Mouse (Mus musculus): Measurements from ENCODE around the gene Rnf126.
"Not testable (repeated sequence)": the region's sequence is repeated elsewhere in the genome, so short reads cannot be mapped to it uniquely, and the experiment has no call there.

Gene Rnf126

DNA sequence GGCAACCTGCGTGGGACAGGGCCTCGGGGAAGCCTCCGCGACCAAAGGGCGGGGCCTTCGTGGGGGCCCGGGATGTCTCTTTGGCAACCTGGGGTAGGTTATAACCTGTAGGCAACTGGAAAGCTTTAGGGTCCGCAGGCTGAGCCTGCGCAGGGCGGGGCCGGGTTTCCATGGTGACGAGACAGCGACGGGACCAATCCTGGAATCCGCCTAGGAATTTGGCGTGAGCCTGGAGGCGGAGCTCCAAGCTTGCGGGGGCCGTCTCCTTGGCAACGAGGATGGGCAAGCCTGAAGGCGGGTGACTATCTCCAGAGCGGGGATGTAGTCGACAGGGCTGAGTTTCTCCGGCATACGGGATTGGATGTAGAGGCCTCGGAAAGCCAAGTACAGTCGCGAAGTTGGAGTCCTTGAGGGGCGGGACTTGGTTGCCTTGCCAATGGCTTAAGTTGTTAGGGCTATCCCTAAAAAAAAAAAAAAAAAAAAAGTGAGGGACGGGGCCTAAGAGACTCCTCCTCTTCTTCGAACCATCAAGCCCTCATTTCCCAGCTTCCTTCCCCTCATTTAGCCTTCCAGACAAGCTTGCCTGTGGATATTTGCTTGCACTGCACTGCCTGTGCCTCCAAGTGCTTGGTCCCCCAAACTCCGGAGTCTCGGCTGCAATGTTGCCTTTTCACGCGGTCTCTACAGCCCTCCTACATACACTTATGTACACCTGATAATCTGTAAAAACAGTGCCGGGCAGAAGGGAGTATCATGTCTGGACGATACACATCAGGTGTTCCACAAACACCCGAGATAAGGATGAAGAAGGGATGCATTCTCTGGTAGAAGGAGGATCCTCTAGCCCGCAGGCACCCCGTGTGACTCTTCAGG, 856 bp upstream of the Rnf126 start:
- in situ Hi-C loops (cut with MboI; ENCODE audit: low sequenced_read_pairs) = no loop called here

DNA sequence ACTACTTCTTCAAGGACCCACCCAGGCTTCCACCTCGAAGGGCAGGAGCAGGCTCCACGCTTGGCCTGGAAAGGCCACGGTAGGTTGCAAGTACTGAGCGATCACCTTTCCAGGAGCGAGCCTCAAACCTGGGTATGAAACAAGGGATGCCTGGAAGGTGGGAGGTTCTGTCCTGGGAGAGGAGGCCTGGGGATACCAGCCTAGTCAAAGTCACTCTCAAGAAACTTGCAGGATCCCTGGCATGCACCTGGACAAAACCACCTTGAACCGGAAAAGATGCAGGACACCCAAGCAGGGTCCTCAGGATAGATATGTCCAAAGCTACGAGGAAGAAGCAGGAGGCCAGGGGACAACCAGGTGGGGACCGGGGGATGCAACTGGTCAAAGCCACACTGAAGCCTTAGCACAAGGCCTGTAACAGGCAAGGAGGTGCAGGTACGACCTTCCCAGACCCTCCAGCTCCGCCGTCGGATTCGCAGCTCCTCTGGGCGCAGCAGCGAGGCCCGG, 698 bp downstream of the Rnf126 start:
- in situ Hi-C loops (cut with MboI; ENCODE audit: low sequenced_read_pairs) = no loop called here

DNA sequence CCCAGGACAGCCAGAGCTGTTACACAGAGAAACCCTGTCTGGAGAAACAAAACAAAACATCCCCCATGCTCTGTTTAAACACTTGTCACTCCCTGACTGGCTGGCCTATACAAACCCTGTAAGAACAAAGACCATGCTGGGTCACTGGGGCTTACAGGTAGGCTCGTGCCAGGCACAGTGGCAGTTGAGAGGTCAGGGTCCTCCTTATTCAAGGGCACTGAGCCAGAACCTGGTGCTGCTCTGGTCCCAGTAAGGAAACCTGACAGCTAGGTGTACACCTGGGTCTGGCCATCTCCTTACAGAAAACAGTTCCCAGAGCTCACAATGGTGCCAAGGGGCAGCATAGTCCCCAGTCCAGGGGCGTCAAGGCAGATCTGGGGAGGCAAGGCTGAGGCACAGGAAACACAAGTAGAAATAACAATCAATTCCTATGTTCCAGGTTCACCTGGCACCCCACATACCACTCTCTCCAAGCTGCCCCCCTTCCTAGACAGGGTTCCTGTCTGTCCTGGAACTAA, 1.5 kb downstream of the Rnf126 start:
- in situ Hi-C loops (cut with MboI; ENCODE audit: low sequenced_read_pairs) = no loop called here

DNA sequence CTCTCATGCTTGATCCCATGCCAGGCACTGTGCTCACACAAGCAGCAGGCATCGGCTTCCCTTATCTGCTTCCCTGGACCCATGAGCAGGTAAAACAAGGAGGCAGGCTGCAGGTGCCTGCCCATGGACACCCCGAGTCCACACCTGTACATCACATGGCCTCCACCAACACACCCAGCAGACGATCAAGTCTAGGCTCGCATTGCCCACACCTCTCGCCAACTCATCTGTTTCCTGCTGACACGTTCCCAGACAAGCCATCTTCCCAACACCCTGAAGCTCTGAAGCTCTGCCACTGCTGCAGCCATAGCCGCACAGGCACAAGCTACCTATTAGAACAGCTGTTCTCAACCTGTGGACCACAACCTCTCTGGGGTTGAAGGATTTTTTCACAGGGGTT, 2.5 kb downstream of the Rnf126 start:
- in situ Hi-C loops (cut with MboI; ENCODE audit: low sequenced_read_pairs) = no loop called here

DNA sequence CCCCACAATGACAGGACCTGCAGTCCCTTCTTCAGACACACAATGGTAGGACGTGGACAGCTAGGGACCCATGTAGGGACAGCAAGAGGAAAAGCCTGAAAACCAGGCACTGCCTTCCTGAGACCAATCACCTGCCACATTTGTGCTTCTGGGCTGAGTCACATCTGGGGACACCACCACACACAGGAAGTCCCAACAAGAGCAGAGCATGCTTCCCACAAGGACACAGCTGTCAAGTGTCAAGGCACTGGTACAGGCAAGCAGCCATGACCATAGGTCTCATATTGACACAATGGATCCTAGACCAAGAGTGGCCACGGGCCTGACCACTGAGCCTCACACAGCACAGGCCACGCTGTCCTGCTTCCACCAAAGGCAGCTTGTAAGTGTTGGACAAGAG, 3.9 kb downstream of the Rnf126 start:
- in situ Hi-C loops (cut with MboI; ENCODE audit: low sequenced_read_pairs) = no loop called here

DNA sequence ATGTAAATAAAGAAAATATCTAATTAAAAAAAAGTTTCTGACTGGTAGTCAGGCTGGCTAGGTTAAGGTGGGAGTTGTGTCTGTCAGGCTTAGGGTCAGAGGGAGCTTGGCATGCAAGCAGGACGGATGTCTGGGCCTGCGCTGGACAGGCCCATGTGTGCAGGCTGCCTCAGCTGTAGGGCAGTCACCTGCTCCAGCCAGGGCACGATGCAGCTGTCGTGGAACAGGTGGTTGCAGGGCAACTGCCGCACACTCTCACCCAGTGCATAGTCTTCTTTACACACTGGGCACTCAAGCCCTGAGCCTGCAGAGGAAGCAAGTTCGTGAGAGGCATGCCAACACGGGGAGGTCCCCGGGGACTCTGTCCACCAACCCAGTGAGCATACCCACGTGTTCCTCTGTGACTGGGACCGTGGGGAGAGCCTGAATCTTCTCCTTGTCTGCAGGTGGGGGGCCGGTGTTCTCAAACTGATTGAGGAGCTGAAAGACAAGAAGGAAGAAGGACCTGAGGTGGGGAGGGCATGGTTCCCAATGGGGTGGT, 6.1 kb downstream of the Rnf126 start:
- in situ Hi-C loops (cut with MboI; ENCODE audit: low sequenced_read_pairs) = no loop called here

DNA sequence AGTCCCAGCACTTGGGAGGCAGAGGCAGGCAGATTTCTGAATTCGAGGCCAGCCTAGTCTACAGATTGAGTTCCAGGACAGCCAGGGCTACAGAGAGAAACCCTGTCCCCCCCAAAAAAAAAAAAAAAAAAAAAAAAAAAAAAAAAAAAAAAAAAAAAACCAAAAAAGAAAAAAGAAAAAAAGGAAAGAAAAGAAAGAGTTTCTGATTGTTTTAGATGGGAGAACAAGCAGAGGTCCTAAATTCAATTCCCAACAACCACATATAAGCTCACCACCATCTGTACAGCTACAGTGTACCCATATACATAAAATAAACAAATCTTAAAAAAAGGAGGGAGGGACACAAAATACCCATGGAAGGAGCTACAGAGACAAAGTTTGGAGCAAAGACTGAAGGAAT, 7.1 kb downstream of the Rnf126 start:
- in situ Hi-C loops (cut with MboI; ENCODE audit: low sequenced_read_pairs) = not testable (repeated sequence)

DNA sequence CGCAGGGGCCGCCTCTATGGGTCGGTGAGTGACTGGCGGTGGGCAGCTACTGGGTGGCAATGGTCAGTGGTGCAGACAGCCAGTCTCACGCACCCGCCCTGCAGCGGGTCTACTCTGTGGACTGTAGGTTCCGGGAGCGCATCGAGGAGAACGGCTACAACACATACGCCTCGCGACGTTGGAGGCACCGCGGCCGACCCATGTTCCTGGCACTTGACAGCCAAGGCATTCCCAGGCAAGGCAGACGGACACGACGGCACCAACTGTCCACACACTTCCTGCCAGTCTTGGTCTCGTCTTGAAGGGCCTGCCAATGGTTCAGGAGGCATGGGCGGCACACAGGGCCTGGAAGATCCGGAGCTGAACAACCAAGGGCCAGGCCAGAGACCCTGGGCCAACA, 10.1 kb downstream of the Rnf126 start:
- in situ Hi-C loops (cut with MboI; ENCODE audit: low sequenced_read_pairs) = no loop called here

DNA sequence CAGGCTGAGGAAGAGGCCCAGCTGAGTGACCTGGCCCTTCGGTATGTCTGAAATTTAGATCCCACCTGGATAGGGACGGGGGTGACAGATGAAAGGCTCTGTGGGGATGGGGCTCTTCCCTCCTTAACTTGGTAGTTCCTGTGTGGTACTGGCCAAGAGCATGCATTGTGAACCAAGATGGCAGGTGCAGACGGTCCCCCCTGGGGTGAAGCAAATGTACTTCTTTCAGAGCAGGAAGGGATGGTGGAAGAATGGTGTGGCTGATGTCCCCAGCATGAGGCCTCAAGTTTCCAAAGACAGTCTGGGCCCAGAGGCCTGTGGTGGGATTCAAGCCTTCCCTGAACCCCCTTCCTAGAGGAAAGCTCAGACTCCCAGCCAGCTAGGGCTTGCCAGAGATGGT, 10.9 kb downstream of the Rnf126 start:
- in situ Hi-C loops (cut with MboI; ENCODE audit: low sequenced_read_pairs) = no loop called here

DNA sequence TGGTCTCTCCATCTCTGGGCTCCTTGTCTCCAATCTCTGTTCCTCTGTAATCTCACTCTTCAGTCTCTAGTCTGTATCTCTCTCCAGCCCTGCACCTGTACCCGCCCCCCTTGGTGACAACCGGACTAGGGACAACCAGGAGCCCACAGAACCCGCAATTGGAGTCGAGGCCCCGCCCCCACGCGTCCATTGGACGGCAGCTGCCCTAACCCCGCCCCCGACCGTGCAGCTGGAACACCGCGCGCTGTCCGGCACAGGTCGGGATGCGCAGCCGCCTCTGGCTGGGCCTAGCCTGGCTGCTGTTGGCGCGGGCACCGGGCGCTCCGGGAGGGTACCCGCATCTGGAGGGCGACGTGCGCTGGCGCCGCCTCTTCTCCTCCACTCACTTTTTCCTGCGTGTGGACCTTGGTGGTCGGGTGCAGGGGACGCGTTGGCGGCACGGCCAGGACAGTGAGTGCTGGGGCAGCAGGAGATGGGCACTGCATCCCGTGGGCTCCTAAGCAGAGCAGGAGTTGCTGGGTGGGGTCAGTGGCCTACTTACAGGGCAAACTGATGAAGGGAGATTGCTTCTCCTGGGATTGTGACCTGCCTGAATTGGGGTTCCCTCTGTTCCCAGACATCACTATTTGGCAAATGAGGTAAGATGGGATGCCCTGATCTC, 11.8 kb downstream of the Rnf126 start, which contains the start of gene Fgf22:
TSS of gene Fgf22 (plus strand) at position 221 of the 661 bp plus-strand sequence.
- in situ Hi-C loops (cut with MboI; ENCODE audit: low sequenced_read_pairs) = no loop called here

DNA sequence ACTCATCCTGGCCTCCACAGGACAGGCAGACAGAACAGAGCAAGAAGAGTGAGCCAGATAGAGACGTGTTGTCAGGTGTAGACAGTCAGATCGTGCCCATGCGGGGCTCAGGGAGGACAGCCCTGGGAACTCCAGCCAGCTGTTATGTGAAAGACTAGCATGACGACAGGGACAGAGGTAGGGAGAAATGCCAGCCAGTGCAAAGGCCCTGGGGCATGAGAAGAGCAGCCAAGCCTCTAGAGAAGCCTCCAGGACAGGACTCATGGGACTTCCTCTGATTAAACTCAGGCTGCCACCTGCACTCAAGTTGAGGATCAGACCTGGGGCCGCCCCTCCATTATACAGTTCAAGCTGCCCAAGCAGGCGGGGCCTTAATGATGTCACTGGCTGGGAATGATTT, 18.3 kb downstream of the Rnf126 start:
- in situ Hi-C loops (cut with MboI; ENCODE audit: low sequenced_read_pairs) = no loop called here

DNA sequence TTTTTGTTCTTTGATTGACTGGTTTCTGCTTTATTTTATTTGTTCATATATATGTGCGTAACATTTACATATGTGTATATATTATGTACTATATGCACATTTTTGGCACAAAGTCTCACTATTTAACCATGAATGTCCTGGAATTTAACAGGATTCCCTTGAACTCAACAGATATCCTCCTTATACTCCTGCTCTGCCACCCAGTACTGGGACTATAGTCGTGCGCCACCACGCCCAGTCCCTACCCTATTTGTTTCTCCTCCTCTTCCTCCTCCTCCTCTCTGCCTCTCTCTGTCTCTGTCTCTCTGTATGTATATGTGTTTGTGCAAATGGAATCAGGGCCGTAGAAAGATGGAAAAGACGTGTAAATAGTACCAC, 20.0 kb downstream of the Rnf126 start:
- in situ Hi-C loops (cut with MboI; ENCODE audit: low sequenced_read_pairs) = no loop called here

DNA sequence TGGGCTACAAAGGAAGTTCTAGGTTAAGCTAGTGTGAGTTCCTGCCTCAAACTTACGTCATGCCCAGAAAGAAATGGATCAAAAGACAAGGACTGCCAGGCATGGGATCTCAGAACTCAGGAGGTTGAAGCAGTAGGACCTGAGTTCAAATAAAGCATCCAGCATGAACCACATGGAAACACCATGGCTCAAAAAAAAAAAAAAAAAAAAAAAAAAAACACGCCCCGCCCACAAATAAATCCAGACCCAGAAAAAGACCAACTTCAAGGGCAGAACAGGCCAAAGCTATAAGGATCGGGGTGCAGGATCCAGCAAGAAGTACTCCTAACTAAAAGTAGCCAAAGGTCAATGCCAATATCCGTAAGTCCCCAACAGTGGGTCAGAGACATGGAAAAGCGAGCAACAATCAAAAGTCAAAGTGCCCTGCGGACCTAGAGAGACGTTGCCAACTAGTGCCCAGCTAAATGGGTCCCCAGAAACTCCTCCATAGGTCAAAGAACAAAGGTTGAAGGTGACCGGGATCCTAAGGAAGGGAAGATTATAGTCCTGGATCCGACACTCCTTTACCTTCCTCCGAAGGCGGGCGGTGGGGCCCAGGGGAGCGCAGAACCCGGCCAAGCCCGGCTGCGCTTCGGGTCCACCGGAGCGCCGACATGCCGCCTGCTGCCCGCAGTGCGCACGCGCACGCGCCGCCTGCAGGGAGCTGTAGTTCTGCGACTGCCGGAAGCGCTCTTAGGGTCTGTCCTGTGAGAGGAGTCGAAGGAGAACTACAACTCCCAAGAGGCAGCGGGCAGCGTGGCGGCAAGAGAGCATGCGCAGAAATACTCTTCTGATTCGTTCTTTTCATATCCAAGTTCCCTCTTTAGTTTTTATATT, 20.6 kb downstream of the Rnf126 start, which contains the start of gene Polrmt:
TSS of gene Polrmt (minus strand) at position 684 of the 876 bp plus-strand sequence.
- in situ Hi-C loops (cut with MboI; ENCODE audit: low sequenced_read_pairs) = no loop called here

DNA sequence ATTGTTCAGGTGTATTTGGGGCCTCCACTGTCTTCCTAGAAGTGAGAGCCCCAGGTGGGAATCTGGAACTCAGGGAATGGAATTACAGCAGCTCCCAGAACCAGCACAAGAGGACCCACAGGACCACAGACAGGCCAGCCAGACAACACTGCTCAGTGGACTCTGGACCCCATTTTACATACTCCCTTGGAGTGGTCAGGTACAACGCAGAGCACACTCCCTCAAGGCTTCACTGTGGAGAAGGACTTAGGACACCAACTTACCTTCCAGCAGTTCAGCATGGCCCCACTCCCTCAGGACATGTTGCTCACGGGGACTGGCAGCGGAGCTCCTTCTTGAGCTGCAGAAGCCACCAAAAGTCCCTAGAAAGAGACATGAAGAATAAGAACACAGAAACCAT, 21.3 kb downstream of the Rnf126 start:
- in situ Hi-C loops (cut with MboI; ENCODE audit: low sequenced_read_pairs) = no loop called here

DNA sequence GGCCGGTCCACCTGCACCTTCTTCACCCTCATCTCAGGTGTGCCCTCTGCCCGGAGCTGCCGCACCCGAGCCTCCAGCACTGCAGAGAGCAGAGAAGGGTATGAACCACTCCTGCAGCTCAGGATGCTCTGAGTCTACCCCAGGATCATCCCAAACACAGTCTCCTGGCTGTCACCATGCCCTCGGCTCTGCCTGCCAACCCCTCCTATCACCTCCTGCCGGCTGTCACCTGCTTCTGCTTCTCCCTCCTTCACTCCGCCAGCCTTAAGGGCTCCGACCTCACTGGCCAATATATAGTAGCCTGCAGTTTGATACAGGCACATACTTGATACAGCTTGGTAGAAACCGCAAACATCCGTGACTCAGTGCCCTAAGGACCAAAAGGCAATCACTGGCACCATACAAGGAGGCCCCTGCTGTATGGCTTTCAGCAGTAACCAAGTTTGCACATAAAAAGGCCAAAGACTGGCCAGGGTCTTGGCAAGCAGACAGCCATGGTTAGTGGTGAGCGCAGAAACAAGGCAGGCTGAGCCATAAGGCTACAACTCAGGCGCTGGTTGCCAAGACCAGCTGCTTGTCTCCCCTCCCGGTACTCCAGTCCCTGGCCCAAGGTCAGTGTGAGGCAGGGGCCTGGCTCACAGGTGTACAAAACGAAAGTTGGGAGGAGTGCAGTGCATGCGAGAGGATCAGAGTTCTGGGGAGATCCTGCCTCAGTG, 22.9 kb downstream of the Rnf126 start:
- in situ Hi-C loops (cut with MboI; ENCODE audit: low sequenced_read_pairs) = no loop called here

DNA sequence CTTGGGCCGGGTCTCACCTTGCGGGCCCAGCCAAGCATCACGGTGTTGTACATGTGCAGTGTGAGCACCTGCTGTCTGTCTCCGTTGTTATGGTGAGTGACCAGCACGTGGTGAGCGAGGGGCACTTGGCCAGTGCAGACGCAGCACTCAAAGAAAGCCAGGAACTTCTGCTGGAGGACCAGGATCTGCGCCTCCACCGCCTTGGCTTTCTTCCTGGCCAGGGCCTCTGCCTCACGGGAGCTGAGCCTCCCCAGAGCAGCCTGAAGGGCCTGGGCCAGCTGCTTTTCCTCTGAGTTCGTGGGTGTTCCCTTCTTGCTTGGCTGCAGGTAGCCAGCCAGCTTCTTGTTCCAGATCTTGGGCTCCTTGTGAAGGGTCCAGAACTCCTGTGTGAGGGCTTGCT, 23.6 kb downstream of the Rnf126 start:
- in situ Hi-C loops (cut with MboI; ENCODE audit: low sequenced_read_pairs) = no loop called here

DNA sequence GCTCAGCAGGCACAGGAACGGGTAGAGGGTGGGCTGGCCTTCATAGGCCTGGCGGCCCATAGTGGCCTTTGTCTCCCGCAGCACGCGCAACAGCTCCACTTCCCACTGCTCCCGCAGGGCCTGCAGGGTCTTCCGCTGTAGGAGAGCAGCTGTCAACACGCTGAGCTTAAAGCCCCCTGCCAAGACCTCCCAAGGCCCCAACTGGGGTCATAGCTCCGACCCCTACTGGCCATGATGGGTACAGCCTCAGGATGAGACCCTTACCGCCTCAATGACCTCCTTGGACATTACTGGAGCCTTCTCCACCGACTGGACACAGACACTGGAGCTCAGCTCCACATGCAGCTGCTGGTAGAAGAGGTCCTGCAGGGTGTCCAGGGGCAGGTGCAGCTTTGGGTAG, 25.9 kb downstream of the Rnf126 start:
- in situ Hi-C loops (cut with MboI; ENCODE audit: low sequenced_read_pairs) = no loop called here

DNA sequence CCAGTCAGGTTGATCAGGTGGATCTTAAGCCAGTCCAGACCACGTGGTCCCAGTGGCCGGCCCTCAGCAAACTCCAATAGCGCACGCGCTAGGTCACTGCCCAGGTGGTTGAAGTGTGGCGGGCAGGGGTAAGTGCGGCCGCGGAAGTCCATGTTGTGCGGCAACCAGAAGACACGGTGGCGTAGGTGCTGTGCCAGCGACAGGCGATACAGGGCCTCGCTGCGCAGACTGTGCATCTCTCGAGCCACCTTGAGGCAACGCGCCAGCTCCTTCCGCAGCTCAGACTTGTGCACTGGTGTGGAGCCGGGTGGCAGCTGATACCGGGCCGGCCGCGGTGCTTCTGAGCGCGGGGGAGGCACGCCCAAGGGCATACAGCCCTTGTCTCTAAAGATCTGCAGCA, 27.5 kb downstream of the Rnf126 start:
- in situ Hi-C loops (cut with MboI; ENCODE audit: low sequenced_read_pairs) = no loop called here

DNA sequence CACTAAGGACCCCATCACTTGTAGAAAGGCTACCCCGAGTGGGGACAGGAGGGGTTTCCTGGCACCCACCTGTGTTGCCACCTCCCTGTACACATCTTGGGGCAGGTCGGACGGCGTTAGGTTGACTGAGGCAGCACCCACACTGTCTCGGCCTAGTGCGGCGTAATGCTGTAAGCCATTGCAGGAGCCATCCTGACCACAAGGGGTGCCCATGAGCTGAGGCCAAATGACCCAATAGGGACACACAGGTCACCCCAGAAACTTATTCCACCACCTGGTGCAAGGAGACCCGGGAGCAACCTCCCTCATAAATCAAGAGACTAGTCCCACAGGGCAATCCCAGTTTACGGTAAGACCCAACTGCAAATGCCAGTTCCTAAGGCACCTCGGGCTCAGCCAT, 28.5 kb downstream of the Rnf126 start:
- in situ Hi-C loops (cut with MboI; ENCODE audit: low sequenced_read_pairs) = no loop called here

DNA sequence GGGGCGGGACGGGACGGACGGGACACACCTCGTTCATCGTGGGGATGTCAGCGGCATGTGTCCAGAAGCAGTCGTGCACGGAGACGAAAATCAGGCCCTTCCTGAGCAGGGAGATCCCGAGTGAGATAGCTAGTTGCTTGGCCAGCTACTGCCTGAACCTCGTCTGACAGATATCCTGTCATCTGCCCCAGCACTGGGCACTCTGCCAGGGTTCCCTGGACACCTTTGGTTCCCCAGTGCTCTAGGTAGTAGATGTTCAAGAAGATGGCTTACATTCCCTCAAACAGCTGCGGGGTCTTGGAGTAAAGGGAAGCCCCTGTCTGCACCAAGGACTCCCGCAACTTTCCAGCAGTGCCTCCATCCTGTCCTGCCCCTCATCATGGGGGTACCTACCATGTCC, 30.0 kb downstream of the Rnf126 start:
- in situ Hi-C loops (cut with MboI; ENCODE audit: low sequenced_read_pairs) = no loop called here

Data from CH12F3 (cell line).